Mouse (Mus musculus) liver, embryonic 14.5 days (tissue): ENCODE data around the gene Gm4847.

Experiments used
- CTCF ChIP-seq: IDR thresholded peaks from 2 replicates; pipeline ENCODE4 v1.5.1; 2016; ENCODE audit warnings: antibody characterized with exemption, low read depth, control low read depth
- EP300 ChIP-seq: IDR thresholded peaks from 2 replicates; pipeline ENCODE4 v1.6.1; 2016; ENCODE audit warnings: antibody characterized with exemption, low read depth

- TF ChIP-seq CTCF (no peak), EP300 (no peak)
Observed at GRCm38 (mm10) chr1:166669264-166669663, 21.8 kb upstream of the Gm4847 start.
